ENCODE assay signal across 1 mouse cellular context in genomic region chr12:80734526-80735470, GRCm38 (mm10).
A peak's percentile ranks its signal among the peaks of the same experiment; 100 is the strongest.
TF ChIP-seq lines count a peak whose summit lies in the region.

No protein-coding gene starts in this region.

TF ChIP-seq in MEL, 35 proteins besides CTCF, POLR2A, EP300 and RAD21 (continued from another document):
- peak; percentile 79 for TF ChIP-seq HCFC1 (IDR thresholded peaks at IDR 0.05; ENCODE audit: low read depth, low read length)
- TF ChIP-seq POLR2AphosphoS5 (IDR thresholded peaks at IDR 0.05; ENCODE audit: borderline replicate concordance, low read depth, low read length): no peak
- no peak for TF ChIP-seq SIN3A (IDR thresholded peaks at IDR 0.05; ENCODE audit: low read length)
- no peak for TF ChIP-seq USF2 (IDR thresholded peaks at IDR 0.05; ENCODE audit: borderline replicate concordance in 1 of 2, insufficient read depth in 1 of 2, low read depth in 1 of 2, low read length in 2 of 2)
- no peak for TF ChIP-seq MXI1 (IDR thresholded peaks at IDR 0.05; ENCODE audit: low read depth, low read length)
- TF ChIP-seq TBP (IDR thresholded peaks at IDR 0.05; ENCODE audit: low read depth, low read length): no peak
- TF ChIP-seq UBTF (IDR thresholded peaks at IDR 0.05; ENCODE audit: borderline replicate concordance, insufficient read depth, low read depth, low read length): no peak
- TF ChIP-seq KAT2A (conservative IDR thresholded peaks at IDR 0.05; ENCODE audit: low read depth, low read length): no peak
- TF ChIP-seq NRF1 (IDR thresholded peaks at IDR 0.05; ENCODE audit: insufficient read depth, low read depth, low read length, poor library complexity, severe bottlenecking): no peak
- TF ChIP-seq CHD1 (IDR thresholded peaks at IDR 0.05; ENCODE audit: low read depth, low read length): no peak
- TF ChIP-seq NELFE (IDR thresholded peaks at IDR 0.05; ENCODE audit: low read depth, low read length): no peak
- TF ChIP-seq ZC3H11A (IDR thresholded peaks at IDR 0.05; ENCODE audit: low read depth, low read length): no peak
- no peak for TF ChIP-seq ZNF384 (IDR thresholded peaks at IDR 0.05; ENCODE audit: low read depth, low read length)
- TF ChIP-seq ETS1 (IDR thresholded peaks at IDR 0.05; ENCODE audit: low read depth, low read length): 0 out of 2 replicates have a peak, but pooled peaks have one; percentile 8
- no peak for TF ChIP-seq TAL1 (IDR thresholded peaks at IDR 0.05; ENCODE audit: low read length)
- no peak for TF ChIP-seq POLR2AphosphoS2 (IDR thresholded peaks at IDR 0.05; ENCODE audit: low read length)
- TF ChIP-seq ELF1 (IDR thresholded peaks at IDR 0.05; ENCODE audit: low read depth, low read length): no peak
- peak; percentile 46; the same call in 1 of the 2 replicates for TF ChIP-seq GATA1 (IDR thresholded peaks at IDR 0.05; ENCODE audit: low read depth, low read length)
- no peak for TF ChIP-seq MYC (IDR thresholded peaks at IDR 0.05; ENCODE audit: low read depth, low read length)
- TF ChIP-seq GABPA (IDR thresholded peaks at IDR 0.05; ENCODE audit: low read depth, low read length): no peak
- TF ChIP-seq SMC3 (IDR thresholded peaks at IDR 0.05; ENCODE audit: low read depth, low read length): no peak
- TF ChIP-seq MAZ (IDR thresholded peaks at IDR 0.05; ENCODE audit: low read depth, low read length): no peak
- no peak for TF ChIP-seq E2F4 (IDR thresholded peaks at IDR 0.05; ENCODE audit: borderline replicate concordance, low read depth, low read length)
- TF ChIP-seq TCF12 (IDR thresholded peaks at IDR 0.05; ENCODE audit: low read depth, low read length): peak; percentile 43
- TF ChIP-seq ZMIZ1 (IDR thresholded peaks at IDR 0.05; ENCODE audit: low read depth, low read length): no peak
- TF ChIP-seq JUND (IDR thresholded peaks at IDR 0.05; ENCODE audit: low read depth, low read length): no peak
- TF ChIP-seq MAFK (IDR thresholded peaks at IDR 0.05; ENCODE audit: borderline replicate concordance, low read depth, low read length): no peak
- no peak for TF ChIP-seq BHLHE40 (IDR thresholded peaks at IDR 0.05; ENCODE audit: borderline replicate concordance, low read depth, low read length)
- 0 out of 2 replicates have a peak, but pooled peaks have one; percentile 31 for TF ChIP-seq MYB (IDR thresholded peaks at IDR 0.05; ENCODE audit: low read depth, low read length)
- no peak for TF ChIP-seq MEF2A (IDR thresholded peaks at IDR 0.05; ENCODE audit: extremely low read depth, insufficient replicate concordance, low read depth, low read length, poor library complexity, severe bottlenecking)
- no peak for TF ChIP-seq USF1 (IDR thresholded peaks at IDR 0.05; ENCODE audit: low read depth, low read length)
- no peak for TF ChIP-seq ZKSCAN1 (IDR thresholded peaks at IDR 0.05; ENCODE audit: low read depth, low read length)
- no peak for TF ChIP-seq CHD2 (IDR thresholded peaks at IDR 0.05; ENCODE audit: low read length)
- TF ChIP-seq RCOR1 (IDR thresholded peaks at IDR 0.05; ENCODE audit: low read depth, low read length): 0 out of 2 replicates have a peak, but pooled peaks have one; percentile 5
